Mouse (Mus musculus) thymus, postnatal 0 days (tissue): ENCODE results near the gene Stx6. TPM values are rescaled to one million over a fixed set of nuclear protein-coding genes. Genes with fewer than 3 reads are reported as not detected.
"Not testable (repeated sequence)": the region's sequence is repeated elsewhere in the genome, so short reads cannot be mapped to it uniquely, and the experiment has no call there.

Experiments
- DNase-seq: peaks from one replicate; pipeline ENCODE4 v3.0.0-alpha.2; 2015; ENCODE audit warnings: low spot score
- polyA plus RNA-seq: library from polyadenylated mRNA; unstranded; fragments of >200 nt; fragmentation: Nextera tagmentation; extraction: Ambion mirVana; gene quantifications from 2 replicates; pipeline ENCODE4 v1.2.1, GENCODE M21; 2015

The Stx6 gene
- polyA plus RNA-seq, 1 experiment from 2014 or later, result 150 TPM

- DNase-seq, result no peak
These were observed 8.9 kb downstream of the Stx6 start for GRCm38 (mm10) chr1:155167453-155167852.

DNA sequence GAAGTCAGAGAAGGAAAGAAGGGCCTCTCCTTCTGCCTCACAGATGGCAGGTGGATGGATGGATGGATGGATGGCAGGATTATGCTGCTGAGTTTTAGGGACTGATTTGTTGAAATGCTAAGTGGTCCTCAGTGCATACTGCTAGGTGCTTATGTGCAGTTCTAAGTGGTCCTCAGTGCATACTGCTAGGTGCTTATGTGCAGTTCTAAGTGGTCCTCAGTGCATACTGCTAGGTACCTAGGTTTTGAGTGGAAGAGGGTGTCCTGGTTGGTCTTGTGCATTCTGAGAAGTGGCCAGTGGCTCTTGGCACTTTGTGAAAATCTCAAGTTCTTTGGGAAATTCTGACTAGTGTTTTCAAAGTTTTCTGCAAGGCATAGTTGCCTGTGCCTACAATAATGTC, 11.4 kb downstream of the Stx6 start:
- no peak for DNase-seq

- no peak for DNase-seq
These were observed 14.6 kb downstream of the Stx6 start for GRCm38 (mm10) chr1:155172895-155173643.

DNA sequence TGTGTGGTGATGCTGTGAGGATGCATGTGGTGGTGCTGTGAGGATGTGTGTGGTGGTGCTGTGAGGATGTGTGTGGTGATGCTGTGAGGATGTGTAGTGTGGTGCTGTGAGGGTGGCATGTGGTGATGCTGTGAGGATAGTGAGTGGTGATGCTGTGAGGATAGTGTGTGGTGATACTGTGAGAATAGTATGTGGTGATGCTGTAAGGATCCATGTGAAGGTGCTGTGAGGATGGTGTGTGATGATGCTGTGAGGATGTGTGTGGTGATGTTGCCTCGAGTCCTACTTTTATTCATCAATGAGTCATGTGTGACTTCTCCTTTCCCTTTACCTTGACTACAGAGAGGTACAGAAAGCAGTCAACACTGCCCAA, 15.1 kb downstream of the Stx6 start:
- DNase-seq, result not testable (repeated sequence)

- peak; percentile 60 for DNase-seq
These were observed 15.9 kb downstream of the Stx6 start for GRCm38 (mm10) chr1:155174424-155174823.

DNA sequence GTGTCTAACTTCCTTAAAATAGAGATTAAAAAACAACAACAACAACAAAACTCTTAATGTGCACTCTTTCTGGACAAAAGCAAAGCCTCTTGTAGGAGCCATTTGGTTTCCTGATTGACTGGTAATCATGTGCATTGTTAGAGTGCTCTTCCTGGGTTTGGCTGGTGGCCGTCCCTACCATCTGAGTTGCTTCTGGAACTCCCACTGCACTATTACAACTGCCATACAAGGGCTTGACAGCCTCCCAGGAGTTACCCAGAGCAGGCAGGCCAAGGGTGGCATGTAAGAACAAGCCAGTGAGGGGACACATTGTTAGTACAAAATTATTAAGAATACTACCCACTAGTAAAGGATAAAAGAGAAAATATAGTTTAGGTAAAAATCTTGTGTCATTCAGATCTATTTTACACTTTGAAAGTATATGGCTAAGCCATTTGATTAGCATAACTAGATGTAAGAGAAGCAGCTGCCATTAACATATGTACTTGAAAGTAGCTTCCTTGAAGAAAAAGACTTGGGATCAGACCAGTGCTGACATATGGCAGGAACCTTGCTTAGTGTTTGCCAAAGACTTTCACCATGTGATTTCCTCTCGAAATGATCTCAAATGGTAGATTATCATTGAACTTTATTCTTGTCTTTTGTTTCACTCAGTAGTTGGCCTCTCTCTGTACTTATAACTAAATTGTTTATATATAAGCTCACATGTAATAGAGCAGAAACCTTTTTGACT, 19.8 kb downstream of the Stx6 start:
- DNase-seq, result no peak

DNA sequence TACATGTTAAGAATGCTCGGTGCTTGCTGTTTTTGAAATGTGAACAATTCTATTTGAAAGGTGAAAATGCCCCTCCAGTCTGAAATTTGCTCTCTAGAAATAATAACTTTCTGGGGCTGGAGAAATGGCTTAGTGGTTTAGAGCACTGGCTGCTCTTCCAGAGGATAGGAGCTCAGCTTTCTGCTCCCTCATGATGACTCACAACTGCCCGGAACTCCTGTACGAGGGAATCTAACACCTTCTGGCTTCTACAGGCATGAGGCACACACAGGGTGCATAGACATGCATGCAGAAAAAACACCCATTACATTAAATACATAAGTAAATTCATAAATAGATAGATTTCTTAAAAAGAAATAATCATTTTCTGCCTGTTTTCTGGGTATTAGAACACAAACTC, 25.7 kb downstream of the Stx6 start:
- no peak for DNase-seq

DNA sequence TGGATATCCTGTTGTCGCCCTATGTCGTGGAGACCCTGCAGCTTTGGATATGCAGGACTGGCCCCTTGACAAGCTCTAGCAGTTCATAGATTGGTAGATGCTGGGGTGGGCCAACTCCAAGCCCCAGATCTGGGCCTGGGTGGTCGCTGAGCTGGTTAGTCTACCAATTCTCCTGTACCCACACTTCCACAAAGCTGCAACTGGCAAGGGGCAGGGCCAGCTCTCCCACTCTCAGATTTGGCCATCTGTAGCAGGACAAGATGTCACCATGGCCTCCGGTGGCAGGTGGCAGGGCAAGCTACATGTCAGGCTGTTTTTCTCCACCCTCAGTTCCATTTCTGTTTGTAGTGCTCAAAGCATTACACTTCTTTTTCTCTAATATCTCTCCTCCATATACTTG, 30.1 kb downstream of the Stx6 start:
- no peak for DNase-seq

- DNase-seq, result no peak
These were observed 32.7 kb downstream of the Stx6 start for GRCm38 (mm10) chr1:155191219-155191618.

DNA sequence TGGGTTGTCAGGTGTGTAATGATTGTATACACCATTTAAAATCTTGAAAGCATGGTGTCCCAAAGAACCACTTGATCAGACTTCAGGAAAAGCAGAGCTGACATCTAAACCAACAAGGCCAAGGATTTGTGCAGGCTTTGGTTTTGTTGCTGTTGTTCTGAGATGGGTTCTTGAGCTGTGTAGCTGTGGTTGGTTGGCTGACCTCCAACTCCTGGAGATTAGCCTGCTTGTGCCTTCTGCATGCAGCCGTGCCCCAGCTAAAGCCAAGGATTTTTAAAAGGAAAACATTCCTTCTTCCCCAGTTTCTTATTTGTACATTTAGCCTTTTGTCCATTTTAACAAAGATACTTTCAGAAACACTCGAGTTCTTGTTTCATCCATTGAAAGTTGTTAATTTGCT, 33.2 kb downstream of the Stx6 start:
- DNase-seq, result no peak

DNA sequence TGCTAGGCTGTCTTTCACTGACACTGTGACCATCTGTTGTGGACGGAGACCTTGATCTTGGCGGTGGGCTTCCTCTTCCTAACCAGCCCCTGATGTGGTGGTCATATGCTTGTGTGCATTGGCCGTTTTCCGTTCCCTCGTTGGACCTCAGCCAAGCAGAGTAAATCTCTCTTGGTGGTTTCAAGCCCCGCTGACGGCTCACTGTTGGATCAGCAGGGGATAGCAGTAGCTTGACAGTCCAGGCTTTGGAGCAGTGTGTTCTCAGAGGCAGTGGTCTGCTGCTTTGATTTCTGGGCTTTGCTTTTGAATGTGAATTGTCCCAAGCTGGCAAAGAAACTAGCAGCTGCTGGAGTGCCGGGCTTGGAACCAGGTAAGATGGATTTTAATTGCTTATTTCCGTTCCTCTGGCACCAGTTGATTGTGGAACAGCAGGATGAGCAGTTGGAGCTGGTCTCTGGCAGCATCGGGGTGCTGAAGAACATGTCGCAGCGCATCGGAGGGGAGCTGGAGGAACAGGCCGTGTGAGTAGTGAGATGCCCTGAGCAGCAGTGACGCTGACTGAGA, 34.4 kb downstream of the Stx6 start:
- no peak for DNase-seq

DNA sequence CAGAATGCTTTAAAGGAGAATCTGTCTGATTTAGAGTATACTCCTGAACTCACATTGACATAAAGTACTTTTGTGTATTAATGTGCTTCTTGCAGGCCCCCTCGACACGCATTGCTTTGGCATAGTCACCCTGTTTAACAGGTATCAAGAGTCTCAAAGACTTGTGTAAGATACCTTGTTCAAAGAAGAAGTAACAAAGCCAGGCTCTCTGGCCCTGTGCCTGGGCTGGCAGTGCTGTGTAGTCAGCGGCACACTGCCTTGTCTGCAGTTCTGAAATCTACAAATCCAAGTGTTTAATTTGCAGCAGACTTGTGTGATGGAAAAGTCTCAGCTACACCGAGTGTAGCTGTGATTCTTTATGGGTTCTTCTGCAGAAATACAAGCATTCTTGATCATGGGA, 38.2 kb downstream of the Stx6 start:
- DNase-seq, result no peak

- DNase-seq, result no peak
These were observed 41.0 kb downstream of the Stx6 start for GRCm38 (mm10) chr1:155199522-155199921.

DNA sequence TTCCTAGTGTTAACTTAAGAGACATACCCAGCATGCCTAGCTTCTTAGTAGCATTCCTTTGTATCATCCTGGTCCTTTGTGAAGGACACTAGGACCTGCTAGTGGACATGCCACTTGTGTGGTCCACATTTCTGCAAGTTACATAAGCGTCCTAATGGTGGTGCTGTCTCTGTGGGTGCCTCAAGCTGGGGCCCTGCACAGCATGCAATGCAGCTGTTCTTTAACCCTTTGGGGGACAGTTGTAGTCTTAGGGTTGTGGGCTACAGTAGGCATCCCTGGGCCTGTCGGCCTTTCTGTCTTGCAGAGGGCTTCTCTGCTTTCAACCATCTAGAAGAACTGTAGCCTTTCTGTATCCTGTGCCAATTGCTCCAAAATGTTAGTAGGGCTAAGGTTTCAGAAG, 42.5 kb downstream of the Stx6 start:
- no peak for DNase-seq

- DNase-seq, result peak; percentile 56
These were observed 42.9 kb downstream of the Stx6 start for GRCm38 (mm10) chr1:155201373-155201879.

DNA sequence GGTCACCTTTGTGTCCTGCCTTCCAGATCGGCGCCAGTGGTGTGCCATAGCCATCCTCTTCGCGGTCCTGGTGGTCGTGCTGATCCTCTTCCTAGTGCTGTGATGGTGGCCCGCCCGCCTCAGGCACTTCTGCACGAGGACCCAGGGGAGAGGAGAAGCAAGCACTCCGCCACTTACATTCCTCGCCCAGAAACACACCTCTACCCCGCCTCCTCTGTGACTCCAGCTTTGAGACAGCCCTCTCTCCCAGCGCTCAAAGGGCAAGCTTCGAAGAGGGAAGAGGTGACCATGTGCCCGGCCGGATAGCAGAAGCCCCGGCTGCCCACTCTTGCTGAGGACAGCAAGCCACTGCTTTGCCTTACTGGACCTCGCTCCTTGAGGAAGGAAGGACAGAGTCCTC, 43.4 kb downstream of the Stx6 start:
- DNase-seq, result no peak

DNA sequence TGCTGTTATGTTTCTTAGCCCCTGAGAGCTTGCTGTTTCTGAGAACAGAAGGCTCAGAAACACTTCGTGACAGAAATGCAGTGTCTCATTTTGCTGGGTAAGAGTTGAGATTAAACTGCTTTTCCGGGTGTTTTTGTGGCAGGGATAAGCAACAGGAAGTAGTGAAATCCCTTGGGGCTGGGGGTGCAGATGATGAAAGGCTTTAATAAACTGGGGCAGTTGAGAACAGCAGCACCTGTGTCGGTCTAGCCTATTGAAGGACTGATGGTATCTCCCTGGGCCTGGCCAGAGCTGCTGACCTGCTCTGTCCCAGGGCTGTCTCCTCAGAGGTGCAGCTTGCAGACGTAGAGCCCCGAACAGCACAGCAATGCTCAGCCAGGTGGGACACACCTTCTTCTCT, 44.0 kb downstream of the Stx6 start:
- no peak for DNase-seq

- no peak for DNase-seq
These were observed 44.6 kb downstream of the Stx6 start for GRCm38 (mm10) chr1:155203101-155203500.

GRCm38 (mm10) chr1:155203954-155204353, 45.4 kb downstream of the Stx6 start:
- DNase-seq, result no peak

GRCm38 (mm10) chr1:155204560-155205162, 46.1 kb downstream of the Stx6 start:
- DNase-seq, result no peak

GRCm38 (mm10) chr1:155205311-155205710, 46.8 kb downstream of the Stx6 start:
- no peak for DNase-seq
